Mouse (Mus musculus) lung, adult 2 months (tissue): ENCODE results near the gene Rsbn1l.

Experiments used
- CTCF ChIP-seq: fragments of 200-500 bp; IDR thresholded peaks from 2 replicates; pipeline ENCODE4 v1.5.1; 2011; ENCODE audit warnings: mild to moderate bottlenecking, low read length, control low read depth; ENCODE audit not compliant: insufficient read depth
- POLR2A ChIP-seq: fragments of 200-500 bp; IDR thresholded peaks from 2 replicates; pipeline ENCODE4 v1.6.1; 2011; ENCODE audit warnings: low read depth, mild to moderate bottlenecking, control low read depth, low read length, borderline replicate concordance; ENCODE audit errors: extremely low read depth

- TF ChIP-seq CTCF (peak; percentile 50), POLR2A (no peak)
Measured at GRCm38 (mm10) chr5:20968963-20969362, 12.8 kb upstream of the Rsbn1l start.
